Mouse (Mus musculus) olfactory bulb, adult 2 months (tissue): ENCODE measurements at regions not wholly inside any gene's neighbourhood (a gene's known extent, or its start where the extent isn't known, plus 50 kb on each side); places are given as distances from the start of the nearest gene placed in this dataset.

Source experiments
- CTCF ChIP-seq: fragments of 200-500 bp; IDR thresholded peaks from 2 replicates; pipeline ENCODE4 v1.5.1; 2012; ENCODE audit warnings: low read depth, mild to moderate bottlenecking, low read length, moderate library complexity; ENCODE audit not compliant: insufficient read depth
- POLR2A ChIP-seq: fragments of 200-500 bp; IDR thresholded peaks from 2 replicates; pipeline ENCODE4 v1.6.1; 2012; ENCODE audit warnings: mild to moderate bottlenecking, low read depth, low read length, moderate library complexity; ENCODE audit not compliant: insufficient read depth

GRCm38 (mm10) chr12:51147963-51148362 is 199.9 kb upstream of the G2e3 start:
- TF ChIP-seq CTCF (no peak), POLR2A (no peak)
